Mouse (Mus musculus) hematopoietic stem cell, adult 5-6 weeks (primary cell): ENCODE results near the gene Dhrs13. TPM values are rescaled to one million over a fixed set of nuclear protein-coding genes. Genes with fewer than 3 reads are reported as not detected.
"Not testable (repeated sequence)": the region's sequence is repeated elsewhere in the genome, so short reads cannot be mapped to it uniquely, and the experiment has no call there.

Source experiments
- ATAC-seq, 2 experiments: fragments of 125-278 bp in 1 of 2; replicated peaks in 1 of 2; 2 replicates each; pipeline ENCODE4 v1.8.0; 2016 to 2017; ENCODE audit warnings: inconsistent platforms in 2 of 2, mild to moderate bottlenecking in 2 of 2, moderate number of reproducible peaks in 2 of 2, low read depth in 1 of 2, moderate TSS enrichment in 1 of 2; ENCODE audit not compliant: low FRiP score in 2 of 2, poor library complexity in 2 of 2, severe bottlenecking in 2 of 2, insufficient read depth in 1 of 2, low TSS enrichment in 1 of 2
- total RNA-seq: library from RNA; stranded (forward); fragments of 172-1452, 232-1000 nt; gene quantifications from 2 replicates; pipeline ENCODE4 v1.2.3, GENCODE M21; 2017

Gene Dhrs13
- total RNA-seq, 1 experiment from 2014 or later, result 7.1 TPM

GRCm38 (mm10) chr11:78036791-78037190 is 4.7 kb downstream of the Dhrs13 start:
- no peak for ATAC-seq

- ATAC-seq, result peak; percentile 54 to 73
Measured at GRCm38 (mm10) chr11:78037831-78038752, 6.0 kb downstream of the Dhrs13 start, which contains the start of gene Flot2. TSS of gene Flot2 (plus strand) at chr11:78037931.

GRCm38 (mm10) chr11:78040878-78041277 is 8.8 kb downstream of the Dhrs13 start:
- ATAC-seq, result no peak

- ATAC-seq, result not testable (repeated sequence)
Measured at GRCm38 (mm10) chr11:78042290-78042870, 10.3 kb downstream of the Dhrs13 start.

GRCm38 (mm10) chr11:78044758-78045251 is 12.7 kb downstream of the Dhrs13 start:
- ATAC-seq, result peak in 1 of 2 experiments; percentile 32; a peak in 1 of 4 replicates

- not testable (repeated sequence) for ATAC-seq
Measured at GRCm38 (mm10) chr11:78048637-78049036, 16.6 kb downstream of the Dhrs13 start.

- no peak for ATAC-seq
Measured at GRCm38 (mm10) chr11:78053078-78053477, 21.0 kb downstream of the Dhrs13 start.

- ATAC-seq, result no peak
Measured at GRCm38 (mm10) chr11:78056946-78057345, 24.9 kb downstream of the Dhrs13 start.

GRCm38 (mm10) chr11:78059833-78060757 is 28.0 kb downstream of the Dhrs13 start:
- peak; percentile 95 to 96 for ATAC-seq

- ATAC-seq, result no peak
Measured at GRCm38 (mm10) chr11:78062563-78062962, 30.5 kb downstream of the Dhrs13 start.

GRCm38 (mm10) chr11:78065906-78066305 is 33.8 kb downstream of the Dhrs13 start:
- peak in 1 of 2 experiments; percentile 4; a peak in 1 of 4 replicates for ATAC-seq

GRCm38 (mm10) chr11:78066641-78067040 is 34.6 kb downstream of the Dhrs13 start:
- no peak for ATAC-seq

GRCm38 (mm10) chr11:78067566-78067965 is 35.5 kb downstream of the Dhrs13 start:
- no peak for ATAC-seq

GRCm38 (mm10) chr11:78069130-78069529 is 37.0 kb downstream of the Dhrs13 start:
- no peak for ATAC-seq

- ATAC-seq, result peak in 1 of 2 experiments; percentile 41; a peak in 1 of 4 replicates
Measured at GRCm38 (mm10) chr11:78069646-78070045, 37.6 kb downstream of the Dhrs13 start.

GRCm38 (mm10) chr11:78071938-78072337 is 39.9 kb downstream of the Dhrs13 start:
- no peak for ATAC-seq

- no peak for ATAC-seq
Measured at GRCm38 (mm10) chr11:78072425-78073130, 40.5 kb downstream of the Dhrs13 start.
